Comparison of ENCODE assay signal across 9 mouse cellular contexts in genomic region chr17:32362686-32363085, GRCm38 (mm10). TPM values are rescaled to one million over a fixed set of nuclear protein-coding genes. Genes with fewer than 3 reads are reported as not detected.
DNase-seq lines count a peak whose midpoint lies in the region; ATAC-seq and TF ChIP-seq lines count a peak whose summit lies in the region.
"Had no signal": no experiment of that assay in that cellular context is flagged by ENCODE, and none has a peak within 500 bp of the region (broad histone marks: within the 10 kb centered on the region; RNA-seq: fewer than 3 reads in every experiment).

No protein-coding gene starts in this region.

- no peak overlapping the region for H3K27ac ChIP-seq in lung, embryonic 14.5 days (ENCODE audit: low read depth)
- H3K27ac ChIP-seq in forebrain, embryonic 13.5 days, result no peak overlapping the region
- H3K27ac ChIP-seq in limb, embryonic 13.5 days, result no peak overlapping the region
- no peak overlapping the region for H3K27ac ChIP-seq in neural tube, embryonic 15.5 days (replicated peaks)

- H3K9me3 ChIP-seq in lung, embryonic 14.5 days (ENCODE audit: low read depth, low read length), result no peaks in the 10 kb centered on the region
- no peaks in the 10 kb centered on the region for H3K9me3 ChIP-seq in forebrain, embryonic 13.5 days (replicated peaks)
- H3K9me3 ChIP-seq in limb, embryonic 13.5 days, result no peaks in the 10 kb centered on the region
- H3K9me3 ChIP-seq in neural tube, embryonic 15.5 days (replicated peaks), result no peaks in the 10 kb centered on the region

- no peak for DNase-seq in lung, embryonic 14.5 days
- DNase-seq in lung, adult 2 months, result no peak
- DNase-seq in spleen, postnatal 10 days (ENCODE audit: low spot score in 2 of 2), result no peak
- no peak for DNase-seq in urinary bladder, postnatal 14 days (ENCODE audit: low spot score)
- DNase-seq in urinary bladder, adult 2 months (ENCODE audit: low spot score), result no peak
- DNase-seq: cerebellum, postnatal 14 days had no signal

- TF ChIP-seq POLR2A in lung, adult 2 months (IDR thresholded peaks at IDR 0.05; ENCODE audit: borderline replicate concordance, extremely low read depth, low read depth, low read length), result no peak

- ATAC-seq in lung, embryonic 14.5 days (ENCODE audit: insufficient read depth), result no peak
- no peak for ATAC-seq in forebrain, embryonic 13.5 days
- no peak for ATAC-seq in limb, embryonic 13.5 days (ENCODE audit: low FRiP score, low read depth)
- ATAC-seq in neural tube, embryonic 15.5 days (ENCODE audit: low FRiP score), result no peak

- peak overlapping the region; percentile 96 for H3K9ac ChIP-seq in lung, embryonic 14.5 days
- H3K9ac ChIP-seq in forebrain, embryonic 13.5 days, result peak overlapping the region; percentile 98
- peak overlapping the region; percentile 95 for H3K9ac ChIP-seq in limb, embryonic 13.5 days
- 0 out of 2 replicates have a peak overlapping the region, but pooled peaks have one; percentile 91 for H3K9ac ChIP-seq in neural tube, embryonic 15.5 days (replicated peaks)

- H3K36me3 ChIP-seq in lung, embryonic 14.5 days (ENCODE audit: insufficient read depth), result peaks cover 54% of the 10 kb centered on the region
- H3K36me3 ChIP-seq in forebrain, embryonic 13.5 days (ENCODE audit: poor library complexity, severe bottlenecking), result peaks cover 53% of the 10 kb centered on the region
- peaks cover 52% of the 10 kb centered on the region for H3K36me3 ChIP-seq in limb, embryonic 13.5 days
- peaks cover 52% of the 10 kb centered on the region for H3K36me3 ChIP-seq in neural tube, embryonic 15.5 days

- H3K4me2 ChIP-seq in lung, embryonic 14.5 days, result peak overlapping the region; percentile 66
- H3K4me2 ChIP-seq in forebrain, embryonic 13.5 days, result peak overlapping the region; percentile 83
- H3K4me2 ChIP-seq in limb, embryonic 13.5 days (replicated peaks), result peak overlapping the region; percentile 86
- H3K4me2 ChIP-seq in neural tube, embryonic 15.5 days, result peak overlapping the region; percentile 75

- no peaks in the 10 kb centered on the region for H3K27me3 ChIP-seq in lung, embryonic 14.5 days (ENCODE audit: insufficient read depth, low read length)
- H3K27me3 ChIP-seq in forebrain, embryonic 13.5 days, result no peaks in the 10 kb centered on the region
- H3K27me3 ChIP-seq in limb, embryonic 13.5 days, result no peaks in the 10 kb centered on the region
- no peaks in the 10 kb centered on the region for H3K27me3 ChIP-seq in neural tube, embryonic 15.5 days (replicated peaks)

- H3K4me1 ChIP-seq in lung, embryonic 14.5 days (ENCODE audit: insufficient read depth), result 0 out of 2 replicates have a peak, but pooled peaks cover 4% of the 10 kb centered on the region
- peaks cover 7% of the 10 kb centered on the region; the same call in 1 of the 2 replicates for H3K4me1 ChIP-seq in lung, adult 2 months (ENCODE audit: control insufficient read depth, insufficient read depth, low read length)
- H3K4me1 ChIP-seq in forebrain, embryonic 13.5 days, result peaks cover 31% of the 10 kb centered on the region
- H3K4me1 ChIP-seq in limb, embryonic 13.5 days, result peaks cover 29% of the 10 kb centered on the region
- peaks cover 31% of the 10 kb centered on the region for H3K4me1 ChIP-seq in neural tube, embryonic 15.5 days

- peak overlapping the region; percentile 97 for H3K4me3 ChIP-seq in lung, embryonic 14.5 days (ENCODE audit: low read depth, low read length)
- no peak overlapping the region for H3K4me3 ChIP-seq in lung, adult 2 months (replicated peaks; ENCODE audit: extremely low read depth, low read depth, low read length)
- peak overlapping the region; percentile 92 for H3K4me3 ChIP-seq in forebrain, embryonic 13.5 days
- peak overlapping the region; percentile 96 for H3K4me3 ChIP-seq in limb, embryonic 13.5 days
- H3K4me3 ChIP-seq in neural tube, embryonic 15.5 days (replicated peaks), result peak overlapping the region; percentile 89

- no peak for TF ChIP-seq CTCF in lung, embryonic 14.5 days (IDR thresholded peaks at IDR 0.05; ENCODE audit: low read depth)
- no peak for TF ChIP-seq CTCF in lung, adult 2 months (IDR thresholded peaks at IDR 0.05; ENCODE audit: insufficient read depth, low read length)

- WGBS in lung, embryonic 14.5 days, result 77% methylated on average over 4 of the region's 4 CpGs
- 65% methylated on average over 4 of the region's 4 CpGs for WGBS in lung, adult 2 months
- WGBS in forebrain, embryonic 13.5 days, result 85% methylated on average over 4 of the region's 4 CpGs
- 80% methylated on average over 4 of the region's 4 CpGs for WGBS in limb, embryonic 13.5 days
- WGBS in neural tube, embryonic 15.5 days, result 90% methylated on average over 4 of the region's 4 CpGs

RNA-seq across cellular contexts. Expression of gene Akap8l, which starts 12.3 kb away (rescaled TPM):
- polyA plus RNA-seq in lung, embryonic 14.5 days (2014; fragmentation: Nextera tagmentation; extraction: Ambion mirVana), result 68.7 and 82.0 TPM in 2 replicates
- polyA plus RNA-seq in lung, adult 2 months (2012; rRNA removed), result 137 and 149 TPM in 2 replicates
- polyA plus RNA-seq in forebrain, embryonic 13.5 days (2015; fragmentation: Nextera tagmentation; extraction: Ambion mirVana), result 113 and 119 TPM in 2 replicates
- polyA plus RNA-seq in limb, embryonic 13.5 days (2015; fragmentation: Nextera tagmentation; extraction: Ambion mirVana), result 106 and 116 TPM in 2 replicates
- polyA plus RNA-seq in neural tube, embryonic 15.5 days (2015; fragmentation: Nextera tagmentation; extraction: Ambion mirVana), result 146 and 170 TPM in 2 replicates
- polyA plus RNA-seq in urinary bladder, adult 2 months (2012; rRNA removed), result 149 and 154 TPM in 2 replicates

RNA-seq across cellular contexts. Expression of gene Wiz, which starts 26.6 kb away (rescaled TPM):
- polyA plus RNA-seq in lung, embryonic 14.5 days (2014; fragmentation: Nextera tagmentation; extraction: Ambion mirVana), result 41.8 and 48.1 TPM in 2 replicates
- polyA plus RNA-seq in lung, adult 2 months (2012; rRNA removed), result 40.0 and 42.0 TPM in 2 replicates
- 26.6 and 27.7 TPM in 2 replicates for polyA plus RNA-seq in forebrain, embryonic 13.5 days (2015; fragmentation: Nextera tagmentation; extraction: Ambion mirVana)
- polyA plus RNA-seq in limb, embryonic 13.5 days (2015; fragmentation: Nextera tagmentation; extraction: Ambion mirVana), result 23.4 and 25.2 TPM in 2 replicates
- 34.0 and 34.3 TPM in 2 replicates for polyA plus RNA-seq in neural tube, embryonic 15.5 days (2015; fragmentation: Nextera tagmentation; extraction: Ambion mirVana)
- 28.3 and 34.2 TPM in 2 replicates for polyA plus RNA-seq in urinary bladder, adult 2 months (2012; rRNA removed)

RNA-seq across cellular contexts. Expression of gene Rasal3, which starts 40.7 kb away (rescaled TPM):
- 0.93 and 1.0 TPM in 2 replicates for polyA plus RNA-seq in lung, embryonic 14.5 days (2014; fragmentation: Nextera tagmentation; extraction: Ambion mirVana)
- polyA plus RNA-seq in lung, adult 2 months (2012; rRNA removed), result 13.3 and 17.4 TPM in 2 replicates
- 0.26 and 0.32 TPM in 2 replicates for polyA plus RNA-seq in forebrain, embryonic 13.5 days (2015; fragmentation: Nextera tagmentation; extraction: Ambion mirVana)
- 0.85 and 1.1 TPM in 2 replicates for polyA plus RNA-seq in limb, embryonic 13.5 days (2015; fragmentation: Nextera tagmentation; extraction: Ambion mirVana)
- polyA plus RNA-seq in neural tube, embryonic 15.5 days (2015; fragmentation: Nextera tagmentation; extraction: Ambion mirVana), result 0.55 and 11.3 TPM in 2 replicates
- 2.6 and 3.5 TPM in 2 replicates for polyA plus RNA-seq in urinary bladder, adult 2 months (2012; rRNA removed)

RNA-seq across cellular contexts. Expression of gene Akap8, which starts 41.6 kb away (rescaled TPM):
- 45.4 and 54.3 TPM in 2 replicates for polyA plus RNA-seq in lung, embryonic 14.5 days (2014; fragmentation: Nextera tagmentation; extraction: Ambion mirVana)
- polyA plus RNA-seq in lung, adult 2 months (2012; rRNA removed), result 63.3 and 77.5 TPM in 2 replicates
- 112 and 114 TPM in 2 replicates for polyA plus RNA-seq in forebrain, embryonic 13.5 days (2015; fragmentation: Nextera tagmentation; extraction: Ambion mirVana)
- 110 and 123 TPM in 2 replicates for polyA plus RNA-seq in limb, embryonic 13.5 days (2015; fragmentation: Nextera tagmentation; extraction: Ambion mirVana)
- 100 and 101 TPM in 2 replicates for polyA plus RNA-seq in neural tube, embryonic 15.5 days (2015; fragmentation: Nextera tagmentation; extraction: Ambion mirVana)
- 70.9 and 76.2 TPM in 2 replicates for polyA plus RNA-seq in urinary bladder, adult 2 months (2012; rRNA removed)
